Mouse (Mus musculus) fibroblast of lung, adult 2 months (primary cell): Measurements from ENCODE around the gene Retreg1.

ENCODE experiments used
- DNase-seq: peaks from one replicate; pipeline ENCODE4 v3.0.0-alpha.2; 2011; ENCODE audit warnings: low read depth

The Retreg1 gene

DNA sequence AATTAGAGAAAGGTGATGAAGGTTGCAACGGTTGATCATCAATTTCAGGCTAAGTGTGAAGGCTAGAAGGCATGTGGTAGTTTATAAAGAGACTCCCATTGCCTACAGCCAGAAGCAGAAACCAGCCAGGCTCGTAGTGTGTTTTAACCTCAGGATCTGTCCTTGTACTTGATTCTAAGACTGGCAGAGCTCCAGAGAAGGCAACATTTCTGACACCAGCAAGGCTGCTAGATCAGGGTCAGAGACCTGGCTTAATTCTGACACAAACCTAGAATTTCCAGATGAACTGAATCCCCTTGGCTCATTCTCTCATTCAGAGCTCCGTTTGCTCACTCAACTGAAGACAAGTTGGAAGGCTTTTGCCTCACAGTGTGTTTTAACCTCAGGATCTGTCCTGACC lies 165.6 kb downstream of the Retreg1 start:
- DNase-seq: no peak

DNA sequence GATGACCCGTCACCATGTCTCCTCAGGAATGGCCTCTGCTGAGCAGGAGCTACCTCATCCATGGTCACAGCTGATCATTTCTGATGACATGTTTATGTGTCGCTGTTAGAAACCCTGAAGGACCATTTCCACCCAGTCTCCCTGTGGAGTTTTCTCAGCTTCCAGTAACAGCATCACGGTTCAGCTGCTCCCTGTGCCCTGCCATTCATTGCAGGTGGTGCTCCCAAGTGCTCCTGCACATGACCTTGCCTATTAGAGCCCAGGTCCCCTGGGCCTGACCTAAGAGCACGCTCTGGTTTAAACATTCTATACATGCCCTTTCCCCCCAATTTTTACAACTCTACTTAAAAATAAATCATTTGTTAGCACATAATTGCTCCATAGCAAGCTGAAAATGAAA lies 169.9 kb downstream of the Retreg1 start:
- no peak for DNase-seq

- no peak for DNase-seq
Measured at GRCm38 (mm10) chr15:26015979-26016665, 173.1 kb downstream of the Retreg1 start.

DNA sequence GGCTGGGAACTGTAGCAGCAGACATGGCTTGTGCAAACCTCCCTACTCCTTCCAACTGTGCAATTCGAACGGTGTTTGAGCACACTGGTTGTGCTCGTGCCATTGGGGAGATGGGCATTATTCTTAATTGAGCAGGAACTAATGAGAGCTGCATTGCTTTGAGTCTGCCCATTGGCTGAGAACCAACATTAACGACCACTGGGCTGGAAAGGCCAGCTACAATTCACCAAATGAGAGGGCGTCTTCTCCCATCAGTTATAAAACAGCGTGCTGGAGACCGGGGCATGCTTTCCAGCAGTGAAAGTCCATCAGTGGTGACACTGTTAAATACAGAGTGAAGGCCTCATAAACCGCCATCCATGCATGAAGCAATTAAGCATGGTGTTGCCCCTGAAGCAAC lies 178.7 kb downstream of the Retreg1 start:
- DNase-seq: no peak

DNA sequence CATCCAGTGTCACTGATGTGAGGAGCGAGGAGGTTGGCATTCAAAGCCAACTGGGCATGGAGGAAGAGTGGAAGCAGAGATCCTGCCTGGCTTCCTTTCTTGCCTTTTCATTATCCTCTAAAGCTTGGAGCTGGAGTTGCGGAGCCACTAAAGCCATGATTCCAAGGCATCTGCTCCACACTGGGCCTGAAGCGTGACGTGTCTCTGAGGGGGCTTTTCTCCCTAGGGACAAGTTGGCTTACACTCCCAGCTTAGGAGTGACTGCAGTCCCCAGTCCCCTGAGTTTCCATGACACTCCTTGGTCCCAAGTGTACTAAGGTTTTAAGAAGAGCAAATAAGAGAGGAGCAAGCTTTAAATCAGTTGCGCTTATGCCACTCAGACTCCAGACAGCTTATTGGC lies 179.7 kb downstream of the Retreg1 start:
- no peak for DNase-seq
